Mouse (Mus musculus) cerebellum, adult 2 months (tissue): ENCODE results near the gene Pcif1. TPM values are rescaled to one million over a fixed set of nuclear protein-coding genes. Genes with fewer than 3 reads are reported as not detected.

Source experiments
- DNase-seq, 2 experiments: peaks; one replicate each; pipeline ENCODE4 v3.0.0; 2021
- H3K27ac ChIP-seq: fragments of 200-500 bp; 2 replicates; pipeline ENCODE4 v1.5.1; 2012; ENCODE audit warnings: low read length, control low read depth, inconsistent platforms; ENCODE audit not compliant: insufficient read depth
- H3K27me3 ChIP-seq: fragments of 200-500 bp; 2 replicates; pipeline ENCODE4 v1.6.1; 2012; ENCODE audit warnings: inconsistent platforms, mild to moderate bottlenecking, low read length, moderate library complexity; ENCODE audit not compliant: control insufficient read depth, insufficient read depth
- H3K4me1 ChIP-seq: fragments of 200-500 bp; 2 replicates; pipeline ENCODE4 v1.6.1; 2011; ENCODE audit warnings: low read length; ENCODE audit not compliant: control insufficient read depth, insufficient read depth
- H3K4me3 ChIP-seq: fragments of 200-500 bp; replicated peaks from 2 replicates; pipeline ENCODE3; 2011; ENCODE audit warnings: mild to moderate bottlenecking, low read depth, low read length, control low read depth; ENCODE audit not compliant: insufficient read depth
- CTCF ChIP-seq: fragments of 200-500 bp; IDR thresholded peaks from 2 replicates; pipeline ENCODE4 v1.5.1; 2011; ENCODE audit warnings: low read depth, mild to moderate bottlenecking, control low read depth, low read length, moderate library complexity, borderline replicate concordance; ENCODE audit not compliant: insufficient read depth
- POLR2A ChIP-seq: fragments of 200-500 bp; IDR thresholded peaks from 2 replicates; pipeline ENCODE4 v1.6.1; 2011; ENCODE audit warnings: low read length, control low read depth, borderline replicate concordance; ENCODE audit not compliant: insufficient read depth
- WGBS: fragments of 180-500 bp; shearing (Covaris S2); methylation state at CpG from one replicate; pipeline ENCODE4 v1.1.7; 2018; 5-methylcytosine and 5-hydroxymethylcytosine counted together
- polyA plus RNA-seq: library from polyadenylated mRNA; depleted of rRNA; stranded (reverse); fragments of >200 nt; gene quantifications from 2 replicates; pipeline ENCODE4 v1.2.3, GENCODE M21; 2012; rRNA removed

Gene Pcif1
- polyA plus RNA-seq: 54.9 and 56.3 TPM in 2 replicates

- WGBS: 1% methylated on average over 40 of the region's 40 CpGs
- peak; percentile 69 for TF ChIP-seq POLR2A
- no peak for TF ChIP-seq CTCF
These were observed at the start of gene Pcif1 for GRCm38 (mm10) chr2:164879228-164879567. Gene Pcif1, plus strand, starts transcription at chr2:164879304.

GRCm38 (mm10) chr2:164831029-164831428 is 48.1 kb upstream of the Pcif1 start:
- WGBS: 89% methylated on average over 10 of the region's 10 CpGs
- no peak overlapping the region for H3K27ac ChIP-seq
- H3K4me1 ChIP-seq: peaks cover 7% of the 10 kb centered on the region
- TF ChIP-seq POLR2A (no peak), CTCF (no peak)
- no peak for DNase-seq
- no peaks in the 10 kb centered on the region for H3K27me3 ChIP-seq
- H3K4me3 ChIP-seq: no peak overlapping the region

More at GRCm38 (mm10) chr2:164879228-164879567, at the start of gene Pcif1:
- no peaks in the 10 kb centered on the region for H3K27me3 ChIP-seq
- H3K4me1 ChIP-seq: peaks cover 6% of the 10 kb centered on the region; the same call in 1 of the 2 replicates
- DNase-seq: peak; percentile 91 to 97
- peak within 1 kb of the TSS; percentile 99 for H3K4me3 ChIP-seq
- peak within 1 kb of the TSS; percentile 96 for H3K27ac ChIP-seq

GRCm38 (mm10) chr2:164832032-164832747 is 46.9 kb upstream of the Pcif1 start:
- no peaks in the 10 kb centered on the region for H3K27me3 ChIP-seq
- peak overlapping the region; percentile 84 for H3K4me3 ChIP-seq
- no peak for TF ChIP-seq CTCF
- no peak for TF ChIP-seq POLR2A
- 35% methylated on average over 16 of the region's 16 CpGs for WGBS
- no peak for DNase-seq
- H3K27ac ChIP-seq: peak overlapping the region; percentile 75
- H3K4me1 ChIP-seq: peaks cover 6% of the 10 kb centered on the region

GRCm38 (mm10) chr2:164832748-164833301 is 46.3 kb upstream of the Pcif1 start, which contains the start of gene Ctsa:
Gene Ctsa, plus strand, starts transcription at chr2:164832873.
- TF ChIP-seq CTCF: peak; percentile 45; the same call in 1 of the 2 replicates
- no peak for TF ChIP-seq POLR2A
- DNase-seq: peak; percentile 78 to 81
- WGBS: under 1% methylated on average over 35 of the region's 35 CpGs

GRCm38 (mm10) chr2:164833314-164833959 is 45.7 kb upstream of the Pcif1 start, which contains the start of gene Neurl2:
Gene Neurl2, minus strand, starts transcription at chr2:164833456.
- Histone ChIP-seq H3K27ac (peak within 1 kb of the TSS; percentile 75), H3K4me3 (peak within 1 kb of the TSS; percentile 84), H3K4me1 (peaks cover 3% of the 10 kb centered on the region; the same call in 1 of the 2 replicates), H3K27me3 (no peaks in the 10 kb centered on the region)
- peak; percentile 91 to 92 for DNase-seq
- WGBS: under 1% methylated on average over 31 of the region's 31 CpGs
- TF ChIP-seq CTCF (no peak), POLR2A (peak; percentile 71; the same call in 1 of the 2 replicates)

More at GRCm38 (mm10) chr2:164832748-164833301, 46.3 kb upstream of the Pcif1 start, which contains the start of gene Ctsa:
- Histone ChIP-seq H3K27me3 (no peaks in the 10 kb centered on the region), H3K4me3 (peak within 1 kb of the TSS; percentile 84), H3K4me1 (peaks cover 3% of the 10 kb centered on the region; the same call in 1 of the 2 replicates), H3K27ac (peak within 1 kb of the TSS; percentile 75)

GRCm38 (mm10) chr2:164834531-164834930 is 44.6 kb upstream of the Pcif1 start:
- peak in 1 of 2 experiments; percentile 47 for DNase-seq
- Histone ChIP-seq H3K27ac (no peak overlapping the region), H3K4me1 (peaks cover 3% of the 10 kb centered on the region; the same call in 1 of the 2 replicates), H3K4me3 (peak overlapping the region; percentile 84), H3K27me3 (no peaks in the 10 kb centered on the region)
- 20% methylated on average over 8 of the region's 8 CpGs for WGBS
- TF ChIP-seq CTCF (no peak), POLR2A (no peak)

GRCm38 (mm10) chr2:164835164-164835563 is 43.9 kb upstream of the Pcif1 start:
- 81% methylated on average over 4 of the region's 4 CpGs for WGBS
- no peaks in the 10 kb centered on the region for H3K27me3 ChIP-seq
- H3K27ac ChIP-seq: no peak overlapping the region
- TF ChIP-seq CTCF (no peak), POLR2A (no peak)
- peaks cover 3% of the 10 kb centered on the region; the same call in 1 of the 2 replicates for H3K4me1 ChIP-seq
- DNase-seq: no peak
- H3K4me3 ChIP-seq: peak overlapping the region; percentile 84
